ENCODE assay signal across 9 mouse cellular contexts in genomic region chr12:73353362-73353761, GRCm38 (mm10).
DNase-seq lines count a peak whose midpoint lies in the region; ATAC-seq lines count a peak whose summit lies in the region.
"Had no signal": no experiment of that assay in that cellular context is flagged by ENCODE, and none has a peak within 500 bp of the region (broad histone marks: within the 10 kb centered on the region; RNA-seq: fewer than 3 reads in every experiment).

No protein-coding gene starts in this region.

- WGBS in hindbrain, embryonic 16.5 days, result 69% methylated on average over 5 of the region's 5 CpGs
- WGBS in hindbrain, embryonic 10.5 days, result 90% methylated on average over 5 of the region's 5 CpGs
- 56% methylated on average over 5 of the region's 5 CpGs for WGBS in heart, embryonic 13.5 days

- no peak overlapping the region for H3K4me3 ChIP-seq in hindbrain, embryonic 16.5 days (ENCODE audit: low read length)
- no peak overlapping the region for H3K4me3 ChIP-seq in hindbrain, embryonic 10.5 days
- no peak overlapping the region for H3K4me3 ChIP-seq in heart, embryonic 13.5 days

- H3K27ac ChIP-seq in hindbrain, embryonic 16.5 days (ENCODE audit: low read depth, low read length), result no peak overlapping the region
- H3K27ac ChIP-seq in hindbrain, embryonic 10.5 days, result no peak overlapping the region
- 0 out of 2 replicates have a peak overlapping the region, but pooled peaks have one; percentile 28 for H3K27ac ChIP-seq in heart, embryonic 13.5 days (replicated peaks)

- H3K4me1 ChIP-seq in hindbrain, embryonic 16.5 days (ENCODE audit: control insufficient read depth, insufficient read depth, low read depth, low read length), result no peaks in the 10 kb centered on the region
- peaks cover 31% of the 10 kb centered on the region for H3K4me1 ChIP-seq in hindbrain, embryonic 10.5 days (replicated peaks)
- H3K4me1 ChIP-seq in heart, embryonic 13.5 days, result peaks cover 43% of the 10 kb centered on the region

- H3K27me3 ChIP-seq in hindbrain, embryonic 16.5 days (replicated peaks; ENCODE audit: control insufficient read depth, insufficient read depth, low read length), result no peaks in the 10 kb centered on the region
- H3K27me3 ChIP-seq in hindbrain, embryonic 10.5 days (ENCODE audit: insufficient read depth, poor library complexity, severe bottlenecking), result no peaks in the 10 kb centered on the region
- no peaks in the 10 kb centered on the region for H3K27me3 ChIP-seq in heart, embryonic 13.5 days (replicated peaks)

- DNase-seq in hindbrain, embryonic 10.5 days (ENCODE audit: low spot score), result no peak
- DNase-seq in 3134 (ENCODE audit: extremely low read depth, insufficient read length, low spot score), result peak; percentile 74
- DNase-seq in adrenal gland, postnatal 14 days, result peak; percentile 69
- DNase-seq in retina, embryonic 14.5 days (ENCODE audit: low spot score), result no peak
- DNase-seq in neural tube, embryonic 10.5 days (ENCODE audit: extremely low spot score, low spot score), result no peak
- DNase-seq in urinary bladder, adult 18-20 months (ENCODE audit: low spot score in 2 of 2), result no peak

- H3K9ac ChIP-seq in hindbrain, embryonic 16.5 days (ENCODE audit: low read depth, low read length), result no peak overlapping the region
- no peak overlapping the region for H3K9ac ChIP-seq in heart, embryonic 13.5 days

- peak; percentile 83 for ATAC-seq in hindbrain, embryonic 16.5 days
- ATAC-seq in heart, embryonic 13.5 days (ENCODE audit: extremely low read depth, insufficient number of reproducible peaks, low FRiP score, low TSS enrichment), result no peak
- ATAC-seq: midbrain, embryonic 16.5 days had no signal

- no peaks in the 10 kb centered on the region for H3K9me3 ChIP-seq in hindbrain, embryonic 16.5 days (ENCODE audit: control insufficient read depth, low read length)
- H3K9me3 ChIP-seq in hindbrain, embryonic 10.5 days, result no peaks in the 10 kb centered on the region
- H3K9me3 ChIP-seq in heart, embryonic 13.5 days, result no peaks in the 10 kb centered on the region

- no peaks in the 10 kb centered on the region for H3K36me3 ChIP-seq in hindbrain, embryonic 16.5 days (ENCODE audit: control insufficient read depth, insufficient read depth, low read length)
- H3K36me3 ChIP-seq in hindbrain, embryonic 10.5 days, result 0 out of 2 replicates have a peak, but pooled peaks cover 6% of the 10 kb centered on the region
- H3K36me3 ChIP-seq in heart, embryonic 13.5 days, result no peaks in the 10 kb centered on the region

- H3K4me2 ChIP-seq in hindbrain, embryonic 16.5 days (ENCODE audit: low read length), result no peak overlapping the region
- no peak overlapping the region for H3K4me2 ChIP-seq in heart, embryonic 13.5 days

Comparison
In these comparisons a context has a peak if more than half of its experiments do, and no peak if none do; other contexts are left out.
1. DNase-seq: peak in 3134 (single experiment) and adrenal gland, postnatal 14 days (single experiment); none in hindbrain, embryonic 10.5 days (single experiment), retina, embryonic 14.5 days (single experiment), neural tube, embryonic 10.5 days (single experiment) and urinary bladder, adult 18-20 months (0 of 2).